Mouse (Mus musculus): Measurements from ENCODE around the gene Lgals9.

The Lgals9 gene

GRCm38 (mm10) chr11:78919745-78920144 is 65.0 kb downstream of the Lgals9 start:
- DNase-seq (ENCODE audit: low spot score) = no peak

- no peak for DNase-seq (ENCODE audit: low spot score)
Measured at GRCm38 (mm10) chr11:78916410-78916809, 68.3 kb downstream of the Lgals9 start.

- DNase-seq (ENCODE audit: low spot score) = no peak
Measured at GRCm38 (mm10) chr11:78915473-78915872, 69.3 kb downstream of the Lgals9 start.

All from embryo, embryonic 10.5 days (tissue).